Mouse (Mus musculus) heart, embryonic 10.5 days (tissue): ENCODE measurements around the gene Ehd1. TPM values are rescaled to one million over a fixed set of nuclear protein-coding genes. Genes with fewer than 3 reads are reported as not detected.
A peak's percentile ranks its signal among the peaks of the same experiment; 100 is the strongest.

ENCODE experiments used
- DNase-seq: peaks from one replicate; pipeline ENCODE4 v3.0.0-alpha.2; 2017; ENCODE audit warnings: low spot score
- H3K27ac ChIP-seq: fragments of 300-500 bp; sonication (generic); 2 replicates; pipeline ENCODE4 v1.5.1; 2016; ENCODE audit warnings: mild to moderate bottlenecking
- H3K27me3 ChIP-seq: fragments of 300-500 bp; sonication (generic); 2 replicates; pipeline ENCODE4 v1.6.1; 2016; ENCODE audit warnings: mild to moderate bottlenecking; ENCODE audit not compliant: poor library complexity, insufficient read depth, severe bottlenecking
- H3K36me3 ChIP-seq: fragments of 300-500 bp; sonication (generic); 2 replicates; pipeline ENCODE4 v1.6.1; 2016; ENCODE audit warnings: mild to moderate bottlenecking, moderate library complexity
- H3K4me1 ChIP-seq: fragments of 300-500 bp; sonication (generic); 2 replicates; pipeline ENCODE4 v1.6.1; 2016; ENCODE audit warnings: mild to moderate bottlenecking
- H3K4me3 ChIP-seq: fragments of 300-500 bp; sonication (generic); 2 replicates; pipeline ENCODE4 v1.5.1; 2016; ENCODE audit warnings: mild to moderate bottlenecking, moderate library complexity
- H3K9me3 ChIP-seq: fragments of 300-500 bp; sonication (generic); 2 replicates; pipeline ENCODE4 v1.6.1; 2016; ENCODE audit warnings: mild to moderate bottlenecking, moderate library complexity
- WGBS: fragments of 180-500 bp; shearing (Covaris S2); methylation state at CpG from one replicate; pipeline ENCODE4 v1.1.7; 2016; 5-methylcytosine and 5-hydroxymethylcytosine counted together
- polyA plus RNA-seq: library from polyadenylated mRNA; unstranded; fragments of >200 nt; fragmentation: Nextera tagmentation; extraction: Ambion mirVana; gene quantifications from 2 replicates; pipeline ENCODE4 v1.2.1, GENCODE M21; 2016

The Ehd1 gene
- polyA plus RNA-seq, 1 experiment from 2014 or later, result 89.6 TPM

- Histone ChIP-seq H3K4me1 (peaks cover 66% of the 10 kb centered on the region), H3K27ac (no peak overlapping the region), H3K27me3 (0 out of 2 replicates have a peak, but pooled peaks cover 7% of the 10 kb centered on the region), H3K4me3 (no peak overlapping the region), H3K36me3 (peaks cover 43% of the 10 kb centered on the region), H3K9me3 (no peaks in the 10 kb centered on the region)
- no peak for DNase-seq
- 95% methylated on average over 7 of the region's 7 CpGs for WGBS
These were observed 61.6 kb downstream of the Ehd1 start for GRCm38 (mm10) chr19:6338171-6338570.

DNA sequence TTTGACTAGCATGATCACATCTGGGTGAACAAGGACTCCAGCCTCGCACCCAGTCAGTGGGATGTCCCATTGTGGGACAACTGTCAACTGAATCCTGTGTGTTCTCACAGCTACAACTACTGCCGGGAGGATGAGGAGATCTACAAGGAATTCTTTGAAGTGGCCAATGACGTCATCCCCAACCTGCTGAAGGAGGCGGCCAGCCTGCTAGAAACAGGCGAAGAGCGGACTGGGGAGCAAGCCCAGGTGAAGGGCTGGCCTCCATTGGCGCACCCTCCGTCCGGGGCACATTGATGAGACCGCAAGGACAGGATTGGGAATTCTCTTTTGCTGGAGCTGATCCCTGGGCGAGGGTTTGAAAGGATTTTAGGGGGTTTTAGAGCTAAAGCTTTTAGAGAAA lies 62.2 kb downstream of the Ehd1 start:
- WGBS, result 85% methylated on average over 11 of the region's 11 CpGs
- no peak for DNase-seq
- H3K4me3 ChIP-seq, result no peak overlapping the region

DNA sequence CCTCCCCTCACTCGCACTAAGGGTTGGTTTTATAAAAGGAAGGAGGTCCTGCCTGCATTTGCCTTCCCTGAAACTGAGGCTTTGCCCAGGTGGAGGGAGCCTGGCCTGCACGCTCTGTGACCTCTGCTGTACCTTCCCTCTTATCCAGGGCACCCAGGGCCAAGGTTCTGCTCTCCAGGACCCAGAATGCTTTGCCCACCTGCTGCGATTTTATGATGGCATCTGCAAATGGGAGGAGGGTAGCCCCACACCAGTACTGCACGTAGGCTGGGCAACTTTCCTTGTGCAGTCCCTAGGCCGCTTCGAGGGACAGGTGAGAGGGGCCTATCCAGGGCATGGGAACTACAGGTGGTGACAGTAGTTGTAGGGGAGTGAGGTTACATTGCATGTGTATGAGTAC lies 62.7 kb downstream of the Ehd1 start:
- no peak overlapping the region for H3K27ac ChIP-seq
- no peak overlapping the region for H3K4me3 ChIP-seq
- no peaks in the 10 kb centered on the region for H3K9me3 ChIP-seq
- H3K36me3 ChIP-seq, result peaks cover 51% of the 10 kb centered on the region
- WGBS, result 92% methylated on average over 6 of the region's 6 CpGs
- H3K4me1 ChIP-seq, result peaks cover 66% of the 10 kb centered on the region
- 0 out of 2 replicates have a peak, but pooled peaks cover 7% of the 10 kb centered on the region for H3K27me3 ChIP-seq
- no peak for DNase-seq

More for the DNA sequence above, 62.2 kb downstream of the Ehd1 start:
- Histone ChIP-seq H3K4me1 (peaks cover 69% of the 10 kb centered on the region), H3K27me3 (0 out of 2 replicates have a peak, but pooled peaks cover 7% of the 10 kb centered on the region), H3K9me3 (no peaks in the 10 kb centered on the region), H3K27ac (no peak overlapping the region), H3K36me3 (peaks cover 47% of the 10 kb centered on the region)

GRCm38 (mm10) chr19:6339890-6340504 lies 63.5 kb downstream of the Ehd1 start:
- peak overlapping the region; percentile 84 for H3K4me3 ChIP-seq
- 0 out of 2 replicates have a peak, but pooled peaks cover 7% of the 10 kb centered on the region for H3K27me3 ChIP-seq
- H3K9me3 ChIP-seq, result no peaks in the 10 kb centered on the region
- DNase-seq, result no peak
- H3K36me3 ChIP-seq, result peaks cover 59% of the 10 kb centered on the region
- 72% methylated on average over 15 of the region's 15 CpGs for WGBS
- peak overlapping the region; percentile 56; the same call in 1 of the 2 replicates for H3K27ac ChIP-seq
- H3K4me1 ChIP-seq, result peaks cover 59% of the 10 kb centered on the region

- peaks cover 67% of the 10 kb centered on the region for H3K36me3 ChIP-seq
These were observed 64.3 kb downstream of the Ehd1 start, which contains the start of gene Map4k2 for GRCm38 (mm10) chr19:6340524-6341452. Map4k2 (plus strand) TSS chr19:6341135.

DNA sequence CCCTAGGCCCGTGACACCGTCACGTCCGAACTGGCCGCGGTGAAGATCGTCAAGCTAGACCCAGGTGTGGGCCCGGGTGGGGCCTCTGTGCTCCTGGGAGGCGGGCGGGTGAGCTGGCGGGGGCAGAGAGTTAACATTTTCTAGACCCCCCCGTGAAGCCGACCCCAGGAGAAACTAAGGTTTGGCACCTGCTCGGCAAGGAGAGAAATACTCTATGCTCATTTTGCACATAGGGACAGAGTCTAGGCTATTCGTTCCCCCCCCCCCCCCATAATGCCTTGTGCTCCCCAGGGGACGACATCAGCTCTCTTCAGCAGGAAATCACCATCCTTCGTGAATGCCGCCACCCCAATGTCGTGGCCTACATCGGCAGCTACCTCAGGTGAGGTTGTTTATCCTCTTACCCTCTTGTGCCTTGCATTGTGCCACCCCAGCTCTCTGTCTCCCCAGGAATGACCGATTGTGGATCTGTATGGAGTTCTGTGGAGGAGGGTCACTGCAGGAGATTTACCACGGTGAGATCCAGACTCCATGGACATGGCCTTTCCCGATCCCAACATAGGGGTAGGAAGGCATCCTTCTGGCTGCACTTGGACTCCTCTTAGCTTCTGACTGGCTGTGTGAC lies 65.0 kb downstream of the Ehd1 start:
- Histone ChIP-seq H3K4me3 (peak overlapping the region; percentile 84), H3K27ac (peak overlapping the region; percentile 91), H3K27me3 (0 out of 2 replicates have a peak, but pooled peaks cover 7% of the 10 kb centered on the region), H3K9me3 (no peaks in the 10 kb centered on the region), H3K36me3 (peaks cover 73% of the 10 kb centered on the region), H3K4me1 (peaks cover 61% of the 10 kb centered on the region)
- 9% methylated on average over 23 of the region's 23 CpGs for WGBS
- no peak for DNase-seq

More at GRCm38 (mm10) chr19:6340524-6341452, 64.3 kb downstream of the Ehd1 start, which contains the start of gene Map4k2:
- 5% methylated on average over 70 of the region's 72 CpGs for WGBS
- peak; percentile 89 for DNase-seq
- H3K4me1 ChIP-seq, result peaks cover 61% of the 10 kb centered on the region
- H3K9me3 ChIP-seq, result no peaks in the 10 kb centered on the region
- H3K27me3 ChIP-seq, result 0 out of 2 replicates have a peak, but pooled peaks cover 7% of the 10 kb centered on the region
- peak within 1 kb of the TSS; percentile 91 for H3K27ac ChIP-seq
- H3K4me3 ChIP-seq, result peak within 1 kb of the TSS; percentile 84

GRCm38 (mm10) chr19:6342276-6342933 lies 65.9 kb downstream of the Ehd1 start:
- H3K27me3 ChIP-seq, result 0 out of 2 replicates have a peak, but pooled peaks cover 7% of the 10 kb centered on the region
- H3K27ac ChIP-seq, result 0 out of 2 replicates have a peak overlapping the region, but pooled peaks have one; percentile 91
- peaks cover 73% of the 10 kb centered on the region for H3K36me3 ChIP-seq
- H3K4me3 ChIP-seq, result peak overlapping the region; percentile 84; the same call in 1 of the 2 replicates
- H3K4me1 ChIP-seq, result peaks cover 61% of the 10 kb centered on the region
- no peaks in the 10 kb centered on the region for H3K9me3 ChIP-seq
- no peak for DNase-seq
- 74% methylated on average over 5 of the region's 5 CpGs for WGBS

DNA sequence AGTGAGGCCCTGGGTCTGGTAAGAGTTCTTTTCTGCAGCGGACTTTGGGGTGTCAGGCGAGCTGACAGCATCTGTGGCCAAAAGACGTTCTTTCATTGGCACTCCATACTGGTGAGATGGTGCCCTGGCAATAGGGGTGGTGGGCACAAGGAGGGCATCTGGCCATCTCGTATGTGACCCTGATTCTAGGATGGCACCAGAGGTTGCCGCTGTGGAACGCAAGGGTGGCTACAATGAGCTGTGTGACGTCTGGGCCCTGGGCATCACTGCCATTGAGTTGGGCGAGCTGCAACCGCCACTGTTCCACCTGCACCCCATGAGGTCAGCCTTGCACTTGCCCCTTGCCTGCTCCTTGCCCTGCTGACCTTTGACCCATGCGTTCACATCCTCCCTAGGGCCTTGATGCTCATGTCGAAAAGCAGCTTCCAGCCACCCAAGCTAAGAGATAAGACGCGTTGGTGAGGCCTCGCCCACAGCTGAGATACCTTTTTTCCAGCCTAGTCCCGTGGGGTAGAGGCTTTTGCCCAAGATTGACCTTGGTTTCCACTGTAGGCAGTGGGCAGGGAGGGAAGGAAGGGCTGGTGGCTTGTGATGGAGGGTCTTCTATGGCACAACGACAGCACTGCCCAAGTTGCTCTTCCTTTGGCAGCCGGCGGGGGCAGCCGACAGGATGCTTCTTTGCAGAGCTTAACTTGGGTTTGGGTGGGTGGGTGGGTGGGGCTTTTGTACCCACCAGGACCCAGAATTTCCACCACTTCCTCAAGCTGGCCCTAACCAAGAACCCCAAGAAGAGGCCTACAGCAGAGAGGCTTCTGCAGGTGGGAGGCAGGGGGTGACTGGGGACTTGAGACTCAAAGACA lies 66.8 kb downstream of the Ehd1 start:
- 0 out of 2 replicates have a peak, but pooled peaks cover 7% of the 10 kb centered on the region for H3K27me3 ChIP-seq
- H3K4me1 ChIP-seq, result peaks cover 61% of the 10 kb centered on the region
- peaks cover 67% of the 10 kb centered on the region for H3K36me3 ChIP-seq
- no peaks in the 10 kb centered on the region for H3K9me3 ChIP-seq
- H3K27ac ChIP-seq, result no peak overlapping the region
- H3K4me3 ChIP-seq, result no peak overlapping the region
- no peak for DNase-seq
- 72% methylated on average over 19 of the region's 19 CpGs for WGBS

DNA sequence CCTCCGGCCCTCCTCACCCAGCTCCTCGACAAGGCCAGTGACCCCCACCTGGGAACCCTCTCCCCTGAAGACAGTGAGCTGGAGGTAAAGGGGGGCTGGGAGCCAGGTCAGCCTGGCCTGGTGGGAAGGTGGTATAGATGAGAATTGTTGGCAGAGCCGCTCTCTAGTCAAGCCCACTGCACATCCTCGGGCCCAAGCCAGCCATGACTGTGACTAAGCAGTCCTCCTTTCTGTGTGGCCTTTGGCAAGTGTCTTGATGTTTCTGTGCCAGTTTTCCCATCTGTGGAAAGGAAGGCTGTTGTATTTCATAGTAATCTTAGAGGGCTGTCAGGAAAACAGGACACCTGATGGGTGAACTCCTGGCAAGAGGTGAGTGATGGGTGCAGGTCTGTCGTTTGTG lies 67.5 kb downstream of the Ehd1 start:
- Histone ChIP-seq H3K4me3 (no peak overlapping the region), H3K4me1 (peaks cover 68% of the 10 kb centered on the region), H3K36me3 (peaks cover 62% of the 10 kb centered on the region), H3K27me3 (0 out of 2 replicates have a peak, but pooled peaks cover 7% of the 10 kb centered on the region), H3K9me3 (no peaks in the 10 kb centered on the region), H3K27ac (no peak overlapping the region)
- no peak for DNase-seq
- 86% methylated on average over 5 of the region's 5 CpGs for WGBS

GRCm38 (mm10) chr19:6346023-6346422 lies 69.5 kb downstream of the Ehd1 start:
- 86% methylated on average over 5 of the region's 5 CpGs for WGBS
- no peak overlapping the region for H3K27ac ChIP-seq
- H3K27me3 ChIP-seq, result 0 out of 2 replicates have a peak, but pooled peaks cover 11% of the 10 kb centered on the region
- H3K9me3 ChIP-seq, result no peaks in the 10 kb centered on the region
- H3K36me3 ChIP-seq, result peaks cover 50% of the 10 kb centered on the region
- H3K4me3 ChIP-seq, result no peak overlapping the region
- peaks cover 66% of the 10 kb centered on the region for H3K4me1 ChIP-seq
- no peak for DNase-seq

DNA sequence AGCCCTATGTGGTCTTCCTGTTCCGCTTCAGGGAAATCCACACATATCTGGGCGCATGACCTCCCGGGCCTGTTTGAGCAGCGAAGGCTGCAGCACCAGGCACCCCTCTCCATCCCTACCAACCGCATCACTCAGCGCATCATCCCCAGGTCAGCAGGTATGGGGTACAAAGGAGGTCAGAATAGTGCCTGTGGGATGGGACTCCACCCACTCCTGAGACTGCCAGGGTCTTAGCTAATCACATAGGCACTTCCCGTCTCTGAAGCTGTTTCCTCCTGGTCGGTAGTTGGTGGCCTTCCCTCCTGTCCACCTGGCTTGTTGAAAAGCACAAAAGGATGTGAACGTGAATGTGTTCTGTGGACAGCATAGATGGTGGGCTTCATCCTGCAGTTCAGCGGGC lies 70.1 kb downstream of the Ehd1 start:
- Histone ChIP-seq H3K27me3 (0 out of 2 replicates have a peak, but pooled peaks cover 11% of the 10 kb centered on the region), H3K36me3 (peaks cover 55% of the 10 kb centered on the region), H3K4me3 (no peak overlapping the region), H3K27ac (0 out of 2 replicates have a peak overlapping the region, but pooled peaks have one; percentile 16), H3K4me1 (peaks cover 65% of the 10 kb centered on the region), H3K9me3 (no peaks in the 10 kb centered on the region)
- 81% methylated on average over 10 of the region's 10 CpGs for WGBS
- no peak for DNase-seq
